In genomic region chrX:85683723-85684122, GRCm38 (mm10) we compare ENCODE assay signal across 22 mouse cellular contexts.
A peak's percentile ranks its signal among the peaks of the same experiment; 100 is the strongest.
DNase-seq lines count a peak whose midpoint lies in the region; ATAC-seq and TF ChIP-seq lines count a peak whose summit lies in the region.
"Had no signal": no experiment of that assay in that cellular context is flagged by ENCODE, and none has a peak within 500 bp of the region (broad histone marks: within the 10 kb centered on the region; RNA-seq: fewer than 3 reads in every experiment).

No protein-coding gene starts in this region.

- H3K4me3 ChIP-seq in intestine, postnatal 0 days (ENCODE audit: low read depth, low read length) = no peak overlapping the region
- no peak overlapping the region for H3K4me3 ChIP-seq in intestine, embryonic 15.5 days (replicated peaks)
- H3K4me3 ChIP-seq in liver, postnatal 0 days (ENCODE audit: low read depth, low read length) = no peak overlapping the region
- no peak overlapping the region for H3K4me3 ChIP-seq in liver, embryonic 12.5 days
- no peak overlapping the region for H3K4me3 ChIP-seq in midbrain, embryonic 14.5 days (replicated peaks; ENCODE audit: low read depth, low read length)
- H3K4me3 ChIP-seq: embryonic facial prominence, embryonic 15.5 days; gastrocnemius, adult 2 months; heart, embryonic 10.5 days; hindbrain, embryonic 15.5 days; limb, embryonic 12.5 days; midbrain, embryonic 15.5 days; neural tube, embryonic 12.5 days had no signal

- no peaks in the 10 kb centered on the region for H3K9me3 ChIP-seq in intestine, postnatal 0 days (ENCODE audit: control insufficient read depth)
- no peaks in the 10 kb centered on the region for H3K9me3 ChIP-seq in intestine, embryonic 15.5 days
- no peaks in the 10 kb centered on the region for H3K9me3 ChIP-seq in liver, postnatal 0 days (ENCODE audit: low read length)
- H3K9me3 ChIP-seq in liver, embryonic 12.5 days (replicated peaks) = no peaks in the 10 kb centered on the region
- H3K9me3 ChIP-seq in midbrain, embryonic 14.5 days (ENCODE audit: control insufficient read depth, low read length) = no peaks in the 10 kb centered on the region
- H3K9me3 ChIP-seq: embryonic facial prominence, embryonic 15.5 days; heart, embryonic 10.5 days; hindbrain, embryonic 15.5 days; limb, embryonic 12.5 days; midbrain, embryonic 15.5 days; neural tube, embryonic 12.5 days had no signal

- no peak for DNase-seq in liver, postnatal 0 days
- DNase-seq in ES-CJ7 (ENCODE audit: low read depth, low spot score) = peak; percentile 26
- peak; percentile 4 for DNase-seq in splenic B cell, adult 2 months (ENCODE audit: low read depth, low spot score)
- no peak for DNase-seq in midbrain, embryonic 14.5 days
- DNase-seq in heart, adult 8-10 months (ENCODE audit: low spot score) = no peak
- DNase-seq: adrenal gland, postnatal 36 days; cerebellum, adult 9-10 months; gastrocnemius, adult 2 months; kidney, postnatal 25 days; right cerebral cortex, postnatal 25 days; thymus, adult 18-20 months had no signal

- H3K27ac ChIP-seq in intestine, postnatal 0 days (ENCODE audit: low read depth, low read length) = no peak overlapping the region
- no peak overlapping the region for H3K27ac ChIP-seq in intestine, embryonic 15.5 days
- H3K27ac ChIP-seq in liver, postnatal 0 days (ENCODE audit: low read depth) = no peak overlapping the region
- H3K27ac ChIP-seq in liver, embryonic 12.5 days = no peak overlapping the region
- H3K27ac ChIP-seq in midbrain, embryonic 14.5 days (replicated peaks; ENCODE audit: low read depth, low read length) = no peak overlapping the region
- H3K27ac ChIP-seq: embryonic facial prominence, embryonic 15.5 days; gastrocnemius, adult 2 months; heart, embryonic 10.5 days; hindbrain, embryonic 15.5 days; limb, embryonic 12.5 days; midbrain, embryonic 15.5 days; neural tube, embryonic 12.5 days had no signal

- H3K4me1 ChIP-seq in intestine, postnatal 0 days (replicated peaks; ENCODE audit: control insufficient read depth, insufficient read depth, low read length) = no peaks in the 10 kb centered on the region
- no peaks in the 10 kb centered on the region for H3K4me1 ChIP-seq in intestine, embryonic 15.5 days (replicated peaks)
- H3K4me1 ChIP-seq in liver, postnatal 0 days (ENCODE audit: insufficient read depth) = no peaks in the 10 kb centered on the region
- H3K4me1 ChIP-seq in liver, embryonic 12.5 days = no peaks in the 10 kb centered on the region
- no peaks in the 10 kb centered on the region for H3K4me1 ChIP-seq in midbrain, embryonic 14.5 days (ENCODE audit: control insufficient read depth, insufficient read depth, low read length)
- H3K4me1 ChIP-seq: embryonic facial prominence, embryonic 15.5 days; heart, embryonic 10.5 days; hindbrain, embryonic 15.5 days; limb, embryonic 12.5 days; midbrain, embryonic 15.5 days; neural tube, embryonic 12.5 days had no signal

- H3K9ac ChIP-seq in intestine, postnatal 0 days (ENCODE audit: low read depth, low read length) = no peak overlapping the region
- H3K9ac ChIP-seq in intestine, embryonic 15.5 days = no peak overlapping the region
- no peak overlapping the region for H3K9ac ChIP-seq in liver, postnatal 0 days (replicated peaks)
- H3K9ac ChIP-seq in liver, embryonic 12.5 days = no peak overlapping the region
- H3K9ac ChIP-seq in midbrain, embryonic 14.5 days (replicated peaks; ENCODE audit: low read length) = no peak overlapping the region
- H3K9ac ChIP-seq: embryonic facial prominence, embryonic 15.5 days; hindbrain, embryonic 15.5 days; limb, embryonic 12.5 days; midbrain, embryonic 15.5 days; neural tube, embryonic 12.5 days had no signal

- 66% methylated on average over 2 of the region's 2 CpGs for WGBS in intestine, postnatal 0 days
- WGBS in intestine, embryonic 15.5 days = 60% methylated on average over 2 of the region's 2 CpGs
- WGBS in liver, postnatal 0 days (ENCODE audit: insufficient replicate concordance) = 60% methylated on average over 2 of the region's 2 CpGs
- WGBS in liver, embryonic 12.5 days (ENCODE audit: insufficient replicate concordance) = 61% methylated on average over 2 of the region's 2 CpGs
- whole genome bisulfite sequencing in midbrain, embryonic 14.5 days = 69% methylated on average over 2 of the region's 2 CpGs

- no peaks in the 10 kb centered on the region for H3K27me3 ChIP-seq in intestine, postnatal 0 days (replicated peaks; ENCODE audit: control insufficient read depth, insufficient read depth, low read length)
- no peaks in the 10 kb centered on the region for H3K27me3 ChIP-seq in intestine, embryonic 15.5 days (replicated peaks)
- no peaks in the 10 kb centered on the region for H3K27me3 ChIP-seq in liver, postnatal 0 days (ENCODE audit: insufficient read depth, low read length)
- no peaks in the 10 kb centered on the region for H3K27me3 ChIP-seq in liver, embryonic 12.5 days (replicated peaks)
- no peaks in the 10 kb centered on the region for H3K27me3 ChIP-seq in splenic B cell, adult 2 months (ENCODE audit: control insufficient read depth, insufficient read depth, low read length, poor library complexity, severe bottlenecking)
- no peaks in the 10 kb centered on the region for H3K27me3 ChIP-seq in midbrain, embryonic 14.5 days (ENCODE audit: control insufficient read depth, insufficient read depth, low read length)
- H3K27me3 ChIP-seq: embryonic facial prominence, embryonic 15.5 days; hindbrain, embryonic 15.5 days; limb, embryonic 12.5 days; midbrain, embryonic 15.5 days; neural tube, embryonic 12.5 days had no signal

- TF ChIP-seq CTCF in intestine, postnatal 0 days (IDR thresholded peaks at IDR 0.05; ENCODE audit: low read depth) = peak; percentile 58
- peak; percentile 27; the same call in 1 of the 2 replicates for TF ChIP-seq CTCF in liver, postnatal 0 days (IDR thresholded peaks at IDR 0.05; ENCODE audit: low read depth)

- no peaks in the 10 kb centered on the region for H3K36me3 ChIP-seq in intestine, postnatal 0 days (ENCODE audit: control insufficient read depth, insufficient read depth)
- H3K36me3 ChIP-seq in intestine, embryonic 15.5 days = no peaks in the 10 kb centered on the region
- H3K36me3 ChIP-seq in liver, postnatal 0 days (replicated peaks; ENCODE audit: insufficient read depth, low read length) = no peaks in the 10 kb centered on the region
- H3K36me3 ChIP-seq in liver, embryonic 12.5 days = no peaks in the 10 kb centered on the region
- no peaks in the 10 kb centered on the region for H3K36me3 ChIP-seq in splenic B cell, adult 2 months (ENCODE audit: control insufficient read depth, insufficient read depth, low read length, poor library complexity, severe bottlenecking)
- no peaks in the 10 kb centered on the region for H3K36me3 ChIP-seq in midbrain, embryonic 14.5 days (ENCODE audit: control insufficient read depth, insufficient read depth, low read length)
- H3K36me3 ChIP-seq: embryonic facial prominence, embryonic 15.5 days; heart, embryonic 10.5 days; hindbrain, embryonic 15.5 days; limb, embryonic 12.5 days; midbrain, embryonic 15.5 days; neural tube, embryonic 12.5 days had no signal

- no peak for ATAC-seq in intestine, postnatal 0 days
- no peak for ATAC-seq in intestine, embryonic 15.5 days
- ATAC-seq in liver, postnatal 0 days = no peak
- ATAC-seq in liver, embryonic 12.5 days = no peak
- ATAC-seq in midbrain, embryonic 14.5 days (ENCODE audit: low FRiP score, low TSS enrichment) = no peak
- ATAC-seq: forebrain, embryonic 14.5 days; intestine, embryonic 16.5 days; midbrain, embryonic 15.5 days had no signal

- no peak overlapping the region for H3K4me2 ChIP-seq in intestine, postnatal 0 days (replicated peaks; ENCODE audit: low read depth)
- no peak overlapping the region for H3K4me2 ChIP-seq in intestine, embryonic 15.5 days (replicated peaks)
- no peak overlapping the region for H3K4me2 ChIP-seq in liver, postnatal 0 days (ENCODE audit: low read depth, low read length)
- H3K4me2 ChIP-seq in liver, embryonic 12.5 days = no peak overlapping the region
- no peak overlapping the region for H3K4me2 ChIP-seq in midbrain, embryonic 14.5 days (ENCODE audit: low read length)
- H3K4me2 ChIP-seq: embryonic facial prominence, embryonic 15.5 days; hindbrain, embryonic 15.5 days; limb, embryonic 12.5 days; midbrain, embryonic 15.5 days; neural tube, embryonic 12.5 days had no signal

- TF ChIP-seq EP300 in liver, postnatal 0 days (IDR thresholded peaks at IDR 0.05; ENCODE audit: low read depth) = no peak

Comparison
In these comparisons a context has a peak if more than half of its experiments do, and no peak if none do; other contexts are left out.
1. DNase-seq: peak in ES-CJ7 (single experiment) and splenic B cell, adult 2 months (single experiment); none in liver, postnatal 0 days (single experiment), midbrain, embryonic 14.5 days (single experiment) and heart, adult 8-10 months (single experiment).